Mouse (Mus musculus) kidney, adult 2 months (tissue): Measurements from ENCODE around the gene Chp1.

Experiments used
- CTCF ChIP-seq: fragments of 200-500 bp; conservative IDR thresholded peaks from 2 replicates; pipeline ENCODE4 v1.5.1; 2011; ENCODE audit warnings: low read depth, mild to moderate bottlenecking, control low read depth, low read length, moderate library complexity, mixed read lengths; ENCODE audit not compliant: insufficient read depth, insufficient read length
- POLR2A ChIP-seq: fragments of 200-500 bp; IDR thresholded peaks from one replicate; pipeline ENCODE4 v1.6.1; 2011; ENCODE audit warnings: low read depth, low read length, control low read depth

DNA sequence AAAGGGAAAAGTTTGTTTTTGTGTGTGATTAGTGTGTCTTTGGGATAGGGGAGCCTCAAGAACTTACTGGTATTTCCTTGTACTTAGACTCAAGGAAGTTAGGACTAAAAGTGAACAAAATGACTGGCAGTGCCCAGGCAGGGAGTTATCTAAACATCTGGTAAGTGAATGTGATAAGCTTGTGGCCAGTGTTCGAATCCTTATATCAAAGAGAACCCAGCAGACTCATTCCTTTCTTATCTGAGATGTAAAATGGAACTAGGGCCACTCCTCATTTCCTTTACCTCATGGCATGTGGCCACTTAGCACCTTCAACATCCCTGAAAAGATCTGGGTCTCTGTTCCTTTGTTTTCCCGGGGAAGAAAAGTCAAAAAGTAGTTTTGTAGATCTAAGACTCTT, 56.4 kb downstream of the Chp1 start:
- TF ChIP-seq POLR2A (no peak), CTCF (no peak)
